Mouse (Mus musculus) embryo, embryonic 9.5 days (tissue): Measurements from ENCODE around the gene Ltc4s.

Experiments
- DNase-seq: peaks from one replicate; pipeline ENCODE4 v3.0.0-alpha.2; 2017; ENCODE audit errors: extremely low spot score

Gene Ltc4s

GRCm38 (mm10) chr11:50224671-50225530 is 13.5 kb downstream of the Ltc4s start:
- DNase-seq = peak; percentile 83

GRCm38 (mm10) chr11:50223783-50224662 is 14.4 kb downstream of the Ltc4s start:
- DNase-seq = no peak

GRCm38 (mm10) chr11:50222559-50223276 is 15.7 kb downstream of the Ltc4s start:
- no peak for DNase-seq

- no peak for DNase-seq
Observed at GRCm38 (mm10) chr11:50219833-50220232, 18.6 kb downstream of the Ltc4s start.

- no peak for DNase-seq
Observed at GRCm38 (mm10) chr11:50217811-50218210, 20.6 kb downstream of the Ltc4s start.

GRCm38 (mm10) chr11:50216724-50217366 is 21.6 kb downstream of the Ltc4s start:
- DNase-seq = no peak

GRCm38 (mm10) chr11:50215633-50216032 is 22.8 kb downstream of the Ltc4s start:
- DNase-seq = no peak

- DNase-seq = no peak
Observed at GRCm38 (mm10) chr11:50214631-50215030, 23.8 kb downstream of the Ltc4s start.

- DNase-seq = no peak
Observed at GRCm38 (mm10) chr11:50212848-50213758, 25.3 kb downstream of the Ltc4s start.

- DNase-seq = no peak
Observed at GRCm38 (mm10) chr11:50212060-50212739, 26.2 kb downstream of the Ltc4s start.

- DNase-seq = no peak
Observed at GRCm38 (mm10) chr11:50211322-50212059, 26.9 kb downstream of the Ltc4s start.

GRCm38 (mm10) chr11:50210505-50211151 is 27.8 kb downstream of the Ltc4s start, which contains the start of the genes Sqstm1 and Mgat4b:
Gene Sqstm1 (minus strand): TSS chr11:50210827.
Gene Mgat4b (plus strand): TSS chr11:50210890.
- DNase-seq = peak; percentile 86

- DNase-seq = peak; percentile 93
Observed at GRCm38 (mm10) chr11:50210101-50210504, 28.3 kb downstream of the Ltc4s start.

GRCm38 (mm10) chr11:50208039-50208438 is 30.4 kb downstream of the Ltc4s start:
- no peak for DNase-seq

GRCm38 (mm10) chr11:50207344-50207743 is 31.1 kb downstream of the Ltc4s start:
- no peak for DNase-seq

GRCm38 (mm10) chr11:50206037-50206436 is 32.4 kb downstream of the Ltc4s start:
- DNase-seq = no peak

- no peak for DNase-seq
Observed at GRCm38 (mm10) chr11:50205434-50205833, 33.0 kb downstream of the Ltc4s start.

- no peak for DNase-seq
Observed at GRCm38 (mm10) chr11:50203302-50203827, 35.1 kb downstream of the Ltc4s start.
